Mouse (Mus musculus): Measurements from ENCODE around the gene G3bp1. TPM values are rescaled to one million over a fixed set of nuclear protein-coding genes. Genes with fewer than 3 reads are reported as not detected.

The G3bp1 gene
- total and polyA plus RNA-seq, 3 experiments: 129 to 314 (median 246) TPM

GRCm38 (mm10) chr11:55424746-55425360 lies 44.6 kb upstream of the G3bp1 start:
- H3K36me3 ChIP-seq (ENCODE audit: control insufficient read depth in 1 of 2, insufficient read depth in 2 of 2, low read length in 2 of 2): no peaks in the 10 kb centered on the region
- peaks cover 0 to 5% of the 10 kb centered on the region in 2 experiments; a peak in 1 of 4 replicates for H3K4me1 ChIP-seq (ENCODE audit: control insufficient read depth in 1 of 2, insufficient read depth in 2 of 2, low read length in 2 of 2)
- no peaks in the 10 kb centered on the region for H3K9me3 ChIP-seq (replicated peaks; ENCODE audit: insufficient read depth, low read length)
- no peak overlapping the region for H3K27ac ChIP-seq (ENCODE audit: control insufficient read depth, low read depth, low read length)
- no peak overlapping the region for H3K9ac ChIP-seq (ENCODE audit: control insufficient read depth, low read depth, low read length, poor library complexity, severe bottlenecking)
- no peak overlapping the region for H3K4me3 ChIP-seq (ENCODE audit: control insufficient read depth in 1 of 2, insufficient read depth in 1 of 2, low read depth in 2 of 2, low read length in 2 of 2)
- peaks cover 15 to 17% of the 10 kb centered on the region in 2 experiments; a peak in 3 of 4 replicates for H3K27me3 ChIP-seq (ENCODE audit: control insufficient read depth in 1 of 2, insufficient read depth in 2 of 2, low read length in 2 of 2)
- no peaks in the 10 kb centered on the region for H3K79me2 ChIP-seq (ENCODE audit: control insufficient read depth, insufficient read depth, low read length, poor library complexity)
- no peak for DNase-seq (ENCODE audit: low read depth, low spot score)
- TF ChIP-seq UBTF (IDR thresholded peaks at IDR 0.05; ENCODE audit: borderline replicate concordance, insufficient read depth, low read depth, low read length): no peak
- no peak for TF ChIP-seq POLR2AphosphoS2 (IDR thresholded peaks at IDR 0.05; ENCODE audit: low read length)
- TF ChIP-seq USF2 (IDR thresholded peaks at IDR 0.05; ENCODE audit: borderline replicate concordance in 1 of 2, insufficient read depth in 1 of 2, low read depth in 1 of 2, low read length in 2 of 2): no peak
- TF ChIP-seq RAD21 (IDR thresholded peaks at IDR 0.05; ENCODE audit: low read depth, low read length): no peak
- no peak for TF ChIP-seq GATA1 (IDR thresholded peaks at IDR 0.05; ENCODE audit: low read depth, low read length)
- no peak for TF ChIP-seq ZKSCAN1 (IDR thresholded peaks at IDR 0.05; ENCODE audit: low read depth, low read length)
- TF ChIP-seq MYC (IDR thresholded peaks at IDR 0.05; ENCODE audit: low read depth, low read length): no peak
- TF ChIP-seq USF1 (IDR thresholded peaks at IDR 0.05; ENCODE audit: low read depth, low read length): no peak
- no peak for TF ChIP-seq CHD1 (IDR thresholded peaks at IDR 0.05; ENCODE audit: low read depth, low read length)
- TF ChIP-seq TAL1 (IDR thresholded peaks at IDR 0.05; ENCODE audit: low read length): no peak

GRCm38 (mm10) chr11:55428186-55429012 lies 41.1 kb upstream of the G3bp1 start:
- Histone ChIP-seq H3K9ac (ENCODE audit: control insufficient read depth, low read depth, low read length, poor library complexity, severe bottlenecking) (no peak overlapping the region), H3K27ac (ENCODE audit: control insufficient read depth, low read depth, low read length) (no peak overlapping the region), H3K9me3 (replicated peaks; ENCODE audit: insufficient read depth, low read length) (no peaks in the 10 kb centered on the region), H3K4me1 (ENCODE audit: control insufficient read depth in 1 of 2, insufficient read depth in 2 of 2, low read length in 2 of 2) (no peaks in the 10 kb centered on the region), H3K79me2 (ENCODE audit: control insufficient read depth, insufficient read depth, low read length, poor library complexity) (no peaks in the 10 kb centered on the region), H3K27me3 (ENCODE audit: control insufficient read depth in 1 of 2, insufficient read depth in 2 of 2, low read length in 2 of 2) (peaks cover 34% of the 10 kb centered on the region in 2 experiments), H3K4me3 (ENCODE audit: control insufficient read depth in 1 of 2, insufficient read depth in 1 of 2, low read depth in 2 of 2, low read length in 2 of 2) (no peak overlapping the region), H3K36me3 (ENCODE audit: control insufficient read depth in 1 of 2, insufficient read depth in 2 of 2, low read length in 2 of 2) (no peaks in the 10 kb centered on the region)
- TF ChIP-seq ZKSCAN1 (IDR thresholded peaks at IDR 0.05; ENCODE audit: low read depth, low read length) (no peak), MYC (IDR thresholded peaks at IDR 0.05; ENCODE audit: low read depth, low read length) (no peak), JUND (IDR thresholded peaks at IDR 0.05; ENCODE audit: low read depth, low read length) (no peak), UBTF (IDR thresholded peaks at IDR 0.05; ENCODE audit: borderline replicate concordance, insufficient read depth, low read depth, low read length) (no peak), ZNF384 (IDR thresholded peaks at IDR 0.05; ENCODE audit: low read depth, low read length) (no peak), E2F4 (IDR thresholded peaks at IDR 0.05; ENCODE audit: borderline replicate concordance, low read depth, low read length) (no peak), NRF1 (IDR thresholded peaks at IDR 0.05; ENCODE audit: insufficient read depth, low read depth, low read length, poor library complexity, severe bottlenecking) (no peak), MAFK (IDR thresholded peaks at IDR 0.05; ENCODE audit: borderline replicate concordance, low read depth, low read length) (no peak), HCFC1 (IDR thresholded peaks at IDR 0.05; ENCODE audit: low read depth, low read length) (no peak), ELF1 (IDR thresholded peaks at IDR 0.05; ENCODE audit: low read depth, low read length) (no peak), POLR2A (IDR thresholded peaks at IDR 0.05; ENCODE audit: control insufficient read depth in 1 of 2, insufficient read depth in 1 of 2, low read depth in 1 of 2, low read length in 2 of 2, poor library complexity in 1 of 2) (no peak), CHD2 (IDR thresholded peaks at IDR 0.05; ENCODE audit: low read length) (no peak), MYB (IDR thresholded peaks at IDR 0.05; ENCODE audit: low read depth, low read length) (no peak), RCOR1 (IDR thresholded peaks at IDR 0.05; ENCODE audit: low read depth, low read length) (no peak)
- no peak for DNase-seq (ENCODE audit: low read depth, low spot score)

Measured in MEL (cell line).